Mouse (Mus musculus) lung, postnatal 36 days (tissue): ENCODE measurements around the gene Caskin1.

Experiments
- DNase-seq: peaks from one replicate; pipeline ENCODE4 v3.0.0; 2022; ENCODE audit warnings: mixed read lengths

The Caskin1 gene

GRCm38 (mm10) chr17:24534160-24534718 lies 45.8 kb downstream of the Caskin1 start, which contains the start of gene Rab26:
Gene Rab26, minus strand, starts transcription at chr17:24534210.
- DNase-seq, result no peak

GRCm38 (mm10) chr17:24535300-24535699 lies 46.9 kb downstream of the Caskin1 start:
- DNase-seq, result no peak

GRCm38 (mm10) chr17:24537536-24537935 lies 49.1 kb downstream of the Caskin1 start:
- DNase-seq, result no peak

- DNase-seq, result peak; percentile 82
These were observed 50.5 kb downstream of the Caskin1 start for GRCm38 (mm10) chr17:24538950-24539349.

GRCm38 (mm10) chr17:24540375-24540774 lies 52.0 kb downstream of the Caskin1 start:
- peak; percentile 86 for DNase-seq

- no peak for DNase-seq
These were observed 56.2 kb downstream of the Caskin1 start for GRCm38 (mm10) chr17:24544613-24545012.

- DNase-seq, result no peak
These were observed 56.8 kb downstream of the Caskin1 start for GRCm38 (mm10) chr17:24545247-24545646.

GRCm38 (mm10) chr17:24546234-24546633 lies 57.8 kb downstream of the Caskin1 start:
- DNase-seq, result peak; percentile 41

GRCm38 (mm10) chr17:24548435-24548834 lies 60.0 kb downstream of the Caskin1 start:
- peak; percentile 56 for DNase-seq

GRCm38 (mm10) chr17:24548921-24549617 lies 60.7 kb downstream of the Caskin1 start:
- DNase-seq, result peak; percentile 90

GRCm38 (mm10) chr17:24549618-24550415 lies 61.4 kb downstream of the Caskin1 start, which contains the start of gene Pkd1:
Gene Pkd1, plus strand, starts transcription at chr17:24549834.
- peak; percentile 100 for DNase-seq

GRCm38 (mm10) chr17:24550416-24551049 lies 62.1 kb downstream of the Caskin1 start:
- DNase-seq, result peak; percentile 78

GRCm38 (mm10) chr17:24551050-24551444 lies 62.6 kb downstream of the Caskin1 start:
- DNase-seq, result peak; percentile 23

- peak; percentile 71 for DNase-seq
These were observed 68.7 kb downstream of the Caskin1 start for GRCm38 (mm10) chr17:24557091-24557490.
